Mouse (Mus musculus) heart, adult 2 months (tissue): ENCODE data around the gene Atp11b. TPM values are rescaled to one million over a fixed set of nuclear protein-coding genes. Genes with fewer than 3 reads are reported as not detected.

Experiments used
- DNase-seq, 2 experiments: peaks; one replicate each; pipeline ENCODE4 v3.0.0; 2021
- H3K27ac ChIP-seq: fragments of 200-600 bp; 2 replicates; pipeline ENCODE4 v1.8.1; 2022
- H3K27me3 ChIP-seq: fragments of 200-500 bp; 2 replicates; pipeline ENCODE4 v1.6.1; 2012; ENCODE audit warnings: mild to moderate bottlenecking, low read length, inconsistent platforms, mixed read lengths; ENCODE audit not compliant: control insufficient read depth, insufficient read depth
- H3K36me3 ChIP-seq: fragments of 200-500 bp; 2 replicates; pipeline ENCODE4 v1.6.1; 2012; ENCODE audit warnings: low read length, inconsistent platforms; ENCODE audit not compliant: control insufficient read depth, insufficient read depth
- H3K4me1 ChIP-seq: fragments of 200-500 bp; 2 replicates; pipeline ENCODE4 v1.6.1; 2011; ENCODE audit warnings: low read length; ENCODE audit not compliant: control insufficient read depth, insufficient read depth
- H3K4me3 ChIP-seq: fragments of 200-600 bp; 2 replicates; pipeline ENCODE4 v1.8.1; 2022
- H3K79me2 ChIP-seq: fragments of 200-500 bp; replicated peaks from 2 replicates; pipeline ENCODE4 v1.6.1; 2012; ENCODE audit warnings: mild to moderate bottlenecking, inconsistent platforms, low read length, moderate library complexity, mixed read lengths; ENCODE audit not compliant: control insufficient read depth, insufficient read depth
- H3K9ac ChIP-seq: fragments of 200-500 bp; 2 replicates; pipeline ENCODE4 v1.6.1; 2012; ENCODE audit warnings: low read depth, mild to moderate bottlenecking, control low read depth, inconsistent platforms, low read length, mixed read lengths
- CTCF ChIP-seq: fragments of 200-600 bp; IDR thresholded peaks from 2 replicates; pipeline ENCODE4 v1.8.1; 2022; ENCODE audit warnings: antibody characterized with exemption, mild to moderate bottlenecking, moderate library complexity
- EP300 ChIP-seq: fragments of 200-500 bp; IDR thresholded peaks from 2 replicates; pipeline ENCODE4 v1.6.1; 2011; ENCODE audit warnings: low read depth, low read length, control low read depth; ENCODE audit not compliant: insufficient read depth
- POLR2A ChIP-seq: fragments of 200-500 bp; IDR thresholded peaks from 2 replicates; pipeline ENCODE4 v1.6.1; 2011; ENCODE audit warnings: mild to moderate bottlenecking, low read depth, low read length, control low read depth; ENCODE audit not compliant: insufficient read depth
- WGBS: fragments of 180-500 bp; shearing (Covaris S2); methylation state at CpG from one replicate; pipeline ENCODE4 v1.1.7; 2018; 5-methylcytosine and 5-hydroxymethylcytosine counted together
- intact Hi-C: fragments of 180-260 bp; cut with DNase I; formaldehyde crosslinking; loops from one replicate; pipeline ENCODE4 v1.15.1; 2025
- polyA plus RNA-seq: library from polyadenylated mRNA; depleted of rRNA; stranded (reverse); fragments of >200 nt; gene quantifications from 2 replicates; pipeline ENCODE4 v1.2.3, GENCODE M21; 2012; rRNA removed
- total RNA-seq, 2 experiments: library from RNA; stranded (reverse); gene quantifications; 2 replicates each; pipeline ENCODE4 v1.2.3; 2021

Atp11b gene
- total and polyA plus RNA-seq, 3 experiments, result 10.2 to 23.5 (median 23.4) TPM

GRCm38 (mm10) chr3:35899109-35899508 is 145.2 kb downstream of the Atp11b start:
- intact Hi-C loops, result no loop called here
- H3K9ac ChIP-seq, result no peak overlapping the region
- H3K27me3 ChIP-seq, result no peaks in the 10 kb centered on the region
- no peak for DNase-seq
- H3K4me1 ChIP-seq, result no peaks in the 10 kb centered on the region
- H3K4me3 ChIP-seq, result no peak overlapping the region
- H3K27ac ChIP-seq, result no peak overlapping the region
- TF ChIP-seq EP300, result no peak
- TF ChIP-seq POLR2A, result no peak
- no peak for TF ChIP-seq CTCF
- WGBS, result 95% methylated on average over 3 of the region's 3 CpGs
- H3K36me3 ChIP-seq, result no peaks in the 10 kb centered on the region; the same call in none of the 2 replicates
- H3K79me2 ChIP-seq, result no peaks in the 10 kb centered on the region

GRCm38 (mm10) chr3:35900555-35901204 is 146.8 kb downstream of the Atp11b start:
- H3K9ac ChIP-seq, result no peak overlapping the region
- no peak overlapping the region for H3K4me3 ChIP-seq
- 96% methylated on average over 5 of the region's 5 CpGs for WGBS

More at GRCm38 (mm10) chr3:35900555-35901204, 146.8 kb downstream of the Atp11b start:
- Histone ChIP-seq H3K27ac (no peak overlapping the region), H3K79me2 (no peaks in the 10 kb centered on the region), H3K4me1 (no peaks in the 10 kb centered on the region), H3K27me3 (no peaks in the 10 kb centered on the region), H3K36me3 (peaks cover 3% of the 10 kb centered on the region)
- no peak for TF ChIP-seq EP300
- TF ChIP-seq CTCF, result no peak
- TF ChIP-seq POLR2A, result no peak
- no peak for DNase-seq
- intact Hi-C loops, result no loop called here

Other genes with a start within 250 kb of the Atp11b start
- gene Dcun1d1, start 183.3 kb downstream of the Atp11b start, total RNA-seq, result 10 to 100 TPM; 60.7 to 63.0 TPM
- gene Dcun1d1, start 183.3 kb downstream of the Atp11b start, polyA plus RNA-seq, result 7.7 and 17.0 TPM in 2 replicates
- gene Mccc1, start 246.6 kb downstream of the Atp11b start, total RNA-seq, result 10 to 100 TPM; 80.9 to 98.5 TPM
- 47.4 and 85.0 TPM in 2 replicates for gene Mccc1, start 246.6 kb downstream of the Atp11b start, polyA plus RNA-seq